Mouse (Mus musculus): ENCODE results near the gene Fkbp3. TPM values are rescaled to one million over a fixed set of nuclear protein-coding genes. Genes with fewer than 3 reads are reported as not detected.
A peak's percentile ranks its signal among the peaks of the same experiment; 100 is the strongest.
"Not testable (repeated sequence)": the region's sequence is repeated elsewhere in the genome, so short reads cannot be mapped to it uniquely, and the experiment has no call there.

The Fkbp3 gene
- 100 to 1,000 TPM; 168 to 186 TPM for total RNA-seq (2021)

- intact Hi-C loops (cut with DNase I): no loop called here
- DNase-seq: peak; percentile 98
Measured at GRCm38 (mm10) chr12:65073611-65074178, at the start of gene Fkbp3. TSS of gene Fkbp3 (minus strand) at chr12:65074007.

- intact Hi-C loops (cut with DNase I): no loop called here
Measured at GRCm38 (mm10) chr12:65119451-65119850, 45.6 kb upstream of the Fkbp3 start.

GRCm38 (mm10) chr12:65118968-65119367 is 45.2 kb upstream of the Fkbp3 start:
- intact Hi-C loops (cut with DNase I): no loop called here

More at GRCm38 (mm10) chr12:65119451-65119850, 45.6 kb upstream of the Fkbp3 start:
- DNase-seq: no peak

GRCm38 (mm10) chr12:65114978-65115377 is 41.2 kb upstream of the Fkbp3 start:
- DNase-seq; intact Hi-C loops (cut with DNase I): not testable (repeated sequence)

More at GRCm38 (mm10) chr12:65118968-65119367, 45.2 kb upstream of the Fkbp3 start:
- DNase-seq: no peak

- DNase-seq: no peak
- intact Hi-C loops (cut with DNase I): no loop called here
Measured at GRCm38 (mm10) chr12:65113925-65114324, 40.1 kb upstream of the Fkbp3 start.

GRCm38 (mm10) chr12:65112811-65113210 is 39.0 kb upstream of the Fkbp3 start:
- intact Hi-C loops (cut with DNase I): no loop called here
- DNase-seq: no peak

- intact Hi-C loops (cut with DNase I): no loop called here
Measured at GRCm38 (mm10) chr12:65111503-65111902, 37.7 kb upstream of the Fkbp3 start.

GRCm38 (mm10) chr12:65108746-65109145 is 34.9 kb upstream of the Fkbp3 start:
- intact Hi-C loops (cut with DNase I): no loop called here
- DNase-seq: no peak

More at GRCm38 (mm10) chr12:65111503-65111902, 37.7 kb upstream of the Fkbp3 start:
- DNase-seq: no peak

GRCm38 (mm10) chr12:65076906-65077305 is 3.1 kb upstream of the Fkbp3 start:
- no peak for DNase-seq
- intact Hi-C loops (cut with DNase I): no loop called here

- no peak for DNase-seq
- intact Hi-C loops (cut with DNase I): no loop called here
Measured at GRCm38 (mm10) chr12:65075733-65076310, 2.0 kb upstream of the Fkbp3 start.

- intact Hi-C loops (cut with DNase I): no loop called here
- peak; percentile 91 for DNase-seq
Measured at GRCm38 (mm10) chr12:65075085-65075732, 1.4 kb upstream of the Fkbp3 start, which contains the start of gene Fancm. TSS of gene Fancm (plus strand) at chr12:65075603.

GRCm38 (mm10) chr12:65074651-65075050 is 844 bp upstream of the Fkbp3 start:
- intact Hi-C loops (cut with DNase I): no loop called here
- DNase-seq: no peak

GRCm38 (mm10) chr12:65072911-65073610 is 746 bp downstream of the Fkbp3 start:
- intact Hi-C loops (cut with DNase I): no loop called here
- DNase-seq: no peak

GRCm38 (mm10) chr12:65068409-65068808 is 5.4 kb downstream of the Fkbp3 start:
- no peak for DNase-seq
- intact Hi-C loops (cut with DNase I): no loop called here

- DNase-seq: no peak
Measured at GRCm38 (mm10) chr12:65066234-65066633, 7.6 kb downstream of the Fkbp3 start.

GRCm38 (mm10) chr12:65065241-65065640 is 8.6 kb downstream of the Fkbp3 start:
- intact Hi-C loops (cut with DNase I): no loop called here
- no peak for DNase-seq

More at GRCm38 (mm10) chr12:65066234-65066633, 7.6 kb downstream of the Fkbp3 start:
- intact Hi-C loops (cut with DNase I): no loop called here

GRCm38 (mm10) chr12:65061082-65061481 is 12.7 kb downstream of the Fkbp3 start:
- no peak for DNase-seq
- intact Hi-C loops (cut with DNase I): no loop called here

- intact Hi-C loops (cut with DNase I): no loop called here
- no peak for DNase-seq
Measured at GRCm38 (mm10) chr12:65058203-65058602, 15.6 kb downstream of the Fkbp3 start.

- intact Hi-C loops (cut with DNase I): no loop called here
- no peak for DNase-seq
Measured at GRCm38 (mm10) chr12:65048799-65049198, 25.0 kb downstream of the Fkbp3 start.

- no peak for DNase-seq
- intact Hi-C loops (cut with DNase I): no loop called here
Measured at GRCm38 (mm10) chr12:65037546-65037937, 36.3 kb downstream of the Fkbp3 start.

- DNase-seq: no peak
- intact Hi-C loops (cut with DNase I): no loop called here
Measured at GRCm38 (mm10) chr12:65036892-65037545, 36.8 kb downstream of the Fkbp3 start.

All from left cerebral cortex, postnatal 4 days (tissue).